Mouse (Mus musculus): Measurements from ENCODE around the gene Lekr1. TPM values are rescaled to one million over a fixed set of nuclear protein-coding genes. Genes with fewer than 3 reads are reported as not detected.

Gene Lekr1
- polyA plus RNA-seq, 1 experiment, result 4.9 TPM

- no peak for TF ChIP-seq POLR2A (IDR thresholded peaks at IDR 0.05; ENCODE audit: borderline replicate concordance, extremely low read depth, insufficient read depth, insufficient read length, poor library complexity, severe bottlenecking)
- DNase-seq (ENCODE audit: low read depth), result no peak
These were observed 30.0 kb upstream of the Lekr1 start for GRCm38 (mm10) chr3:65635983-65636382.

GRCm38 (mm10) chr3:65637313-65637712 lies 28.7 kb upstream of the Lekr1 start:
- TF ChIP-seq POLR2A (IDR thresholded peaks at IDR 0.05; ENCODE audit: borderline replicate concordance, extremely low read depth, insufficient read depth, insufficient read length, poor library complexity, severe bottlenecking) (no peak), CTCF (IDR thresholded peaks at IDR 0.05; ENCODE audit: borderline replicate concordance, extremely low read depth, insufficient read depth, insufficient read length) (no peak)

DNA sequence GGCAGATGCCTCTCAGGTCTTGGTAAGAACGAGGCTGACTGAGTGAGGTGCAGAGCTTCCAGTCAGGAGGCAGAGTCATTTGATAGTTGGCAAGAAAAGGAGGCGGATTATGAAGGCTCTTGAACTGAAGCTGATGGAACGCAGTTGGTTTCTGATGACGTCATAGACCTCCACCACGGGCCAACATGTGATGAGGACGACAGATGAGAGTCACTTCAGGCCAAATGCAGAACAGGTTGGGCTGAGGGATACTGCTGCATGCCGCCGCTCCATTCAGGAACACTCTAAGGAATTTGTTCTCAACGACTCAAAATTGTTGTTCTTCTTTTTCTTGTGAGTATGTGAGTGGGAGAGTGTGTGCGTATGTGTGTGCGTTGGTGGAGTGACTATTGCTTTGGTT lies 27.1 kb upstream of the Lekr1 start:
- DNase-seq (ENCODE audit: low read depth), result no peak
- TF ChIP-seq CTCF (IDR thresholded peaks at IDR 0.05; ENCODE audit: borderline replicate concordance, extremely low read depth, insufficient read depth, insufficient read length), result no peak
- TF ChIP-seq POLR2A (IDR thresholded peaks at IDR 0.05; ENCODE audit: borderline replicate concordance, extremely low read depth, insufficient read depth, insufficient read length, poor library complexity, severe bottlenecking), result no peak

More at GRCm38 (mm10) chr3:65637313-65637712, 28.7 kb upstream of the Lekr1 start:
- peak; percentile 46 for DNase-seq (ENCODE audit: low read depth)

- DNase-seq (ENCODE audit: low read depth), result no peak
- no peak for TF ChIP-seq POLR2A (IDR thresholded peaks at IDR 0.05; ENCODE audit: borderline replicate concordance, extremely low read depth, insufficient read depth, insufficient read length, poor library complexity, severe bottlenecking)
- TF ChIP-seq CTCF (IDR thresholded peaks at IDR 0.05; ENCODE audit: borderline replicate concordance, extremely low read depth, insufficient read depth, insufficient read length), result no peak
These were observed 26.5 kb upstream of the Lekr1 start for GRCm38 (mm10) chr3:65639454-65640014.

- TF ChIP-seq CTCF (IDR thresholded peaks at IDR 0.05; ENCODE audit: borderline replicate concordance, extremely low read depth, insufficient read depth, insufficient read length) (no peak), POLR2A (IDR thresholded peaks at IDR 0.05; ENCODE audit: borderline replicate concordance, extremely low read depth, insufficient read depth, insufficient read length, poor library complexity, severe bottlenecking) (no peak)
- no peak for DNase-seq (ENCODE audit: low read depth)
These were observed 23.1 kb upstream of the Lekr1 start for GRCm38 (mm10) chr3:65642959-65643358.

DNA sequence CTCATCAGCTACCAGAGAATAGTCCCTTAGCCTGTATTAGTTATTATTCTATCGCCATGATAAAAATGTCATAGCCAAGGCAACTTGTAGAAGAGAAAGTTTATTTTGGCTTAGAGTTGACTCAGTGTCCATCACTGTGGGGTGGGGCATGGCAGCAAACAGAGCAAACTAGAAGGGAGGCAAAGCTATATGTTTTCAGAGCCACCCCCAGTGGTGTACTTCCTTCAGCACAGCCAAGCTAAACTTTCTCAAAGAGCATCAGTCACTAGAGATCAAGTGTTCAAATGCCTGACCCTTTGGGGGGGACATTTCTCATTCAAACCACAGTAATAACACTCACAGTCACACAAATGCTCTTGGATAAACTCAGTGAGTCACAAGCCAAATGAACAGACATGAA lies 22.4 kb upstream of the Lekr1 start:
- no peak for TF ChIP-seq CTCF (IDR thresholded peaks at IDR 0.05; ENCODE audit: borderline replicate concordance, extremely low read depth, insufficient read depth, insufficient read length)
- TF ChIP-seq POLR2A (IDR thresholded peaks at IDR 0.05; ENCODE audit: borderline replicate concordance, extremely low read depth, insufficient read depth, insufficient read length, poor library complexity, severe bottlenecking), result no peak
- DNase-seq (ENCODE audit: low read depth), result no peak

DNA sequence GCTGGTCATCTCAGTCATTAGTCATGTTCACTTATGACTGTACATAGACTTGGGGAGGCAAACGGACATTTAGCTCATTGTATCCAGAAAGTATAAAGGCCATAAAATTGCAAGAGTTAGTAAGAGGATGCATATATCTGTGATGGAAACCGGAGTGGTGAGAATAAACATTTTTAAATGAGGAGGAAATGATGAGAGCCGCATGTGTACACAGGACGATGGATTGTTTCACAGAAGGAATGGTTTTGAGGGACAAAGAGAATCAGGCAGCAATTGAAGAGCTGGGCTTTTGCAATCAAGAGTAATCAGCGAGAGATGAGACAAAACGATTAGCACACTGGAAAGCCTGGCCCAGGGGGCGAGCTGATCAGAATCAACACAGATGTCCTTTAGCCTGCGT lies 18.4 kb upstream of the Lekr1 start:
- peak; percentile 26 for DNase-seq (ENCODE audit: low read depth)
- TF ChIP-seq CTCF (IDR thresholded peaks at IDR 0.05; ENCODE audit: borderline replicate concordance, extremely low read depth, insufficient read depth, insufficient read length) (no peak), POLR2A (IDR thresholded peaks at IDR 0.05; ENCODE audit: borderline replicate concordance, extremely low read depth, insufficient read depth, insufficient read length, poor library complexity, severe bottlenecking) (no peak)

DNA sequence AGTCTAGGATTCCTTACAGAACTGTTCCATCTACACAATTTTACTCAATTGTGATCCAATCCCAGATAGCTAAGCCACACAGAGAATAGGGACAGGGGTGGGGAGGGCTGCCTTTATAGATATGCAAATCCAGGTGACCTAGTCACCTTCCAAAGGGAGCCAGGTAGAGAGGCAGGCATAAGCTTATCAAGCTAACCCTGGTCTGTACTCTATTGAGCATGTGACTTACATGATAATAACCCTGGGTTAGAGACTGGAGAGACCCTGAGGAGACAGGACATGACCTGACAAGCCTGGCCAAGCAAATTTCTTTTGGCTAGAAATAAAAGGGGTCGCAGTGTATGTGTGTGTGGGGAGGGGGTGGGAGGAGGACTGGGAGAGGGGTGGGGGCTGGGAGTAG lies 17.1 kb upstream of the Lekr1 start:
- no peak for TF ChIP-seq POLR2A (IDR thresholded peaks at IDR 0.05; ENCODE audit: borderline replicate concordance, extremely low read depth, insufficient read depth, insufficient read length, poor library complexity, severe bottlenecking)
- TF ChIP-seq CTCF (IDR thresholded peaks at IDR 0.05; ENCODE audit: borderline replicate concordance, extremely low read depth, insufficient read depth, insufficient read length), result no peak
- DNase-seq (ENCODE audit: low read depth), result no peak

DNA sequence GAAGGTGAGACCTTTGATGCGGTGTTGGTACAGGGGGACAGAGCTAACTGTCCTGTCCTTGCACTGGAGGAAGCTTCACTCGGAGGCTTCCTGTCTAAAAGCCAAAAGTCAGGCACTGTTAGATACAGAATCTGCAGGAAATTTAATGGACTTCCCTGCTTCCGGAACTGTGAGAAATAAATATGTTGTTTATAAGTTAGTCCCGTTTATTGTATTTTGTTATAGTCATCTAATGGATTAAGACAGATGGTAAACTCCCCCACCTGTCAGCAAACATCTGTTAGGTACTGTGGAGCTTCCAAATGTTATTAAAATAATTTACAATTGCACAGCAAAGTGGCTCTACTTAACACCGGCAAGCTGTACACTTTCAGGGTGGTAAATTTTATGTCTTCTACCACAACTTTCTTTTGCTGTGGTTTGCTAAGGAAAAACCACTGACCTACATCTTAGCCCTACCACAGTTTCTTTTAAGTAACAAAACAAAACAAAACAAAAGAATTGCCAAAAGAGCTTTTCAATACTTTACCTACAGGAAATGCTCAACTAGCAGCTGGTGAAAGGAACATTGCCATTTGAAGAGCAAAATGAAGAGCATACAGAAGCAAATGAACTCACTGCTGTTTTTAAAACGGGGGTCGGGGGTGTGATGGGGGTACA lies 15.7 kb upstream of the Lekr1 start:
- DNase-seq (ENCODE audit: low read depth), result peak; percentile 32
- TF ChIP-seq CTCF (IDR thresholded peaks at IDR 0.05; ENCODE audit: borderline replicate concordance, extremely low read depth, insufficient read depth, insufficient read length) (no peak), POLR2A (IDR thresholded peaks at IDR 0.05; ENCODE audit: borderline replicate concordance, extremely low read depth, insufficient read depth, insufficient read length, poor library complexity, severe bottlenecking) (no peak)

DNA sequence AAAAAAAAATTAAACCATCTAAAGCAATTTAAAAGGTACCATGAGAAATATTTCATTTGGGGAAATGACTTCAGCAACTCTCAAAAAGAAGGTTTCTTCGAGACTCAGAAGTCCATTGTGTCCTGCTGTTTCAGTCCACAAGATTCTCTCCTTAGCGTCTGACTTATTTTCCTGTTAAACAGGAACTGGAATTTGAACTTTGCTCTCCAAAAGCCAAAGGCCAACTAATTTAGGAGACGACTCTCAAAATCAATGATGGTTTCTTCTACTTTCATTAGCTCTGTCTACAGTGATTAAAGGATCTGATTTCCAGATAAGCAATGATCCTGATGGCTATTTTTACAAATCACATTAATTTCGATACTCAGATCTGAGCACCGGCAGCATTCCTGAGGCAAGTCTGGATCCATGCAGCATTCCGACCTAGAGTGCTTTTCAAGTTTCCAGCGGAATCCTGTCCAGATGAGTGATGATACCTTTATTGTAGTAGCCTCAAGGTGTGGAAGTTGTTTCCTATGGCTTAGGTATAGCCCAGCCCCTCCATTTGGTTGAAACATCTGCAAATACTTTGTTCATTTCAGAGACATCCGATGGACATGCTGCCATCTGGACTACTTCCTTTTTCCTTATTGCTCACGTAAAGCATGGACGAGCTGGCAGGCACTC lies 11.4 kb upstream of the Lekr1 start:
- no peak for DNase-seq (ENCODE audit: low read depth)
- TF ChIP-seq POLR2A (IDR thresholded peaks at IDR 0.05; ENCODE audit: borderline replicate concordance, extremely low read depth, insufficient read depth, insufficient read length, poor library complexity, severe bottlenecking) (no peak), CTCF (IDR thresholded peaks at IDR 0.05; ENCODE audit: borderline replicate concordance, extremely low read depth, insufficient read depth, insufficient read length) (no peak)

DNA sequence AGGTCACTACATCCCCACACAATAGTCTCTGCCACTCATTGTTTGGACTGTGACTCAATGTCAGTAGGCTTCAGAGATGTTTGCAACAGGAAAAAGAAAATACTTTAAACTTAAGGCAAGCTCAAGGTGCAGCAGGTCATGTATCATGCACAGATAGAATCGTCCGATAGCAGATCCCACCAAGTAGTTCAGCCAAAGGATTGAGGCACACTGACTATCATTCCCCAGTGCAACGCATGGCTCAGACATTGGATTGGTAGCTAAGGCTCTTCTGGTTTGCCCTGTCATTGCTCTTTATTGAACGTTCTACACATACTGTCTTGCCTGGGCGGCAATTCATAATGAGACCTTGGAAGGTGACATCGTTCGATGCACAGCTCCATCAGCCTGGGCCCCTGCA lies 9.6 kb upstream of the Lekr1 start:
- TF ChIP-seq POLR2A (IDR thresholded peaks at IDR 0.05; ENCODE audit: borderline replicate concordance, extremely low read depth, insufficient read depth, insufficient read length, poor library complexity, severe bottlenecking), result no peak
- TF ChIP-seq CTCF (IDR thresholded peaks at IDR 0.05; ENCODE audit: borderline replicate concordance, extremely low read depth, insufficient read depth, insufficient read length), result no peak
- no peak for DNase-seq (ENCODE audit: low read depth)
